Mouse (Mus musculus) stomach, postnatal 0 days (tissue): ENCODE data around the gene Hmox2. TPM values are rescaled to one million over a fixed set of nuclear protein-coding genes. Genes with fewer than 3 reads are reported as not detected.
"Not testable (repeated sequence)": the region's sequence is repeated elsewhere in the genome, so short reads cannot be mapped to it uniquely, and the experiment has no call there.

ENCODE experiments used
- ATAC-seq: fragments of 200-750 bp; cut with Nextera tagmentation; 2 replicates; pipeline ENCODE4 v1.8.0; 2017; ENCODE audit not compliant: low FRiP score, low TSS enrichment
- DNase-seq: peaks from one replicate; pipeline ENCODE4 v3.0.0-alpha.2; 2016; ENCODE audit warnings: low spot score
- H3K27ac ChIP-seq: fragments of 300-500 bp; sonication (generic); replicated peaks from 2 replicates; pipeline ENCODE4 v1.5.1; 2014; ENCODE audit warnings: mild to moderate bottlenecking, control low read depth
- H3K27me3 ChIP-seq: fragments of 300-500 bp; sonication (generic); 2 replicates; pipeline ENCODE4 v1.6.1; 2014; ENCODE audit warnings: low read length; ENCODE audit not compliant: control insufficient read depth, insufficient read depth
- H3K36me3 ChIP-seq: fragments of 300-500 bp; sonication (generic); 2 replicates; pipeline ENCODE4 v1.6.1; 2014; ENCODE audit warnings: low read length, mixed read lengths; ENCODE audit not compliant: control insufficient read depth, insufficient read depth
- H3K4me1 ChIP-seq: fragments of 300-500 bp; sonication (generic); replicated peaks from 2 replicates; pipeline ENCODE4 v1.6.1; 2014; ENCODE audit warnings: antibody characterized with exemption; ENCODE audit not compliant: control insufficient read depth, insufficient read depth
- H3K4me2 ChIP-seq: fragments of 300-500 bp; sonication (generic); replicated peaks from 2 replicates; pipeline ENCODE4 v1.6.1; 2014; ENCODE audit warnings: low read depth, mild to moderate bottlenecking, control low read depth, moderate library complexity
- H3K4me3 ChIP-seq: fragments of 300-500 bp; sonication (generic); 2 replicates; pipeline ENCODE4 v1.5.1; 2014; ENCODE audit warnings: low read depth, low read length, control low read depth
- H3K9ac ChIP-seq: fragments of 300-500 bp; sonication (generic); 2 replicates; pipeline ENCODE4 v1.6.1; 2014; ENCODE audit warnings: mild to moderate bottlenecking, low read length, control low read depth, mixed read lengths
- H3K9me3 ChIP-seq: fragments of 300-500 bp; sonication (generic); 2 replicates; pipeline ENCODE4 v1.6.1; 2016; ENCODE audit warnings: low read length; ENCODE audit not compliant: control insufficient read depth
- CTCF ChIP-seq: IDR thresholded peaks from 2 replicates; pipeline ENCODE4 v1.5.1; 2016; ENCODE audit warnings: antibody characterized with exemption, low read depth, mild to moderate bottlenecking, moderate library complexity
- EP300 ChIP-seq: optimal IDR thresholded peaks from 2 replicates; pipeline ENCODE3; 2016; ENCODE audit warnings: antibody characterized with exemption
- WGBS: fragments of 180-500 bp; shearing (Covaris S2); extraction: QIAGEN DNeasy Blood & Tissue Kit; methylation state at CpG from one replicate; pipeline ENCODE4 v1.1.7; 2014; 5-methylcytosine and 5-hydroxymethylcytosine counted together
- polyA plus RNA-seq: library from polyadenylated mRNA; unstranded; fragments of >200 nt; fragmentation: Nextera tagmentation; extraction: Ambion mirVana; gene quantifications from 2 replicates; pipeline ENCODE4 v1.2.1, GENCODE M21; 2015

The Hmox2 gene
- polyA plus RNA-seq = 57.4 and 60.6 TPM in 2 replicates

DNA sequence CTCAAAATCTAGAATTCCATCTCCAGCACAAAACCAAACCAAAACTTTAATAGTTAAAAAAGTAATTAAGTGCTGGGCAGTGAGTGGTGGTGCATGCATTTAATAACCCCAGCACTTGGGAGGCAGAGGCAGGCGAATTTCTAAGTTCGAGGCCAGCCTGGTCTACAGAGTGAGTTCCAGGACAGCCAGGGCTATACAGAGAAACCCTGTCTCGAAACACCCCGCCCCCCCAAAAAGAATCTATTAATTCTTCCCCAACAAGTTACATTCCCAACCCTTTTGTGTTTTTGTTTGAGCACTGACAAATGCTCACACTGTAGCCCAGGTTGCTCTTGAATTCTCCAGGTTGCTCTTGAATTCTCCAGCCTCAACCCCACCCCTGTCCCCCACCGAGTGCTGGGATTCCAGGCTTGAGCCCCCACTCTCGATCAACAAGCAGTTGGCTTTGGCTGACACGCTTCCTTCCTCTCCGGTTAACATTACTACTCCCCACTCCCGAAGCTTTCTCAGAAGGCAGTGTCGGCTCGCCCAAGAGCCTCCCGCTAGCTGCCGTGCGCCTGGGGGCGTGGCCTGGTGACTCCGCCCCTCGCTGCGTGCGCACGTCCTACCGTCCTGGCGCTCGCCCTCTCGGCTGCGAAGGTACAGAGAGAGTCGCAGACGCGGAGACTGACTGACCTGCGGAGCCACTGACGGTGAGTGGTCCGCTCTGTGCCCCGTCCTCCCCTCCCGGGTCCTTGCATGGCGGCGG lies at the start of gene Hmox2:
Gene Hmox2 (plus strand): TSS at position 582 of the 748 bp plus-strand sequence.
- peak; percentile 95 for DNase-seq
- H3K4me2 ChIP-seq = peak within 1 kb of the TSS; percentile 81
- H3K4me3 ChIP-seq = peak within 1 kb of the TSS; percentile 85
- no peaks in the 10 kb centered on the region for H3K27me3 ChIP-seq
- WGBS = 5% methylated on average over 35 of the region's 35 CpGs
- no peaks in the 10 kb centered on the region for H3K36me3 ChIP-seq
- H3K4me1 ChIP-seq = 0 out of 2 replicates have a peak, but pooled peaks cover 3% of the 10 kb centered on the region
- TF ChIP-seq CTCF = no peak
- no peak for TF ChIP-seq EP300
- H3K27ac ChIP-seq = peak within 1 kb of the TSS; percentile 86
- peak; percentile 95 for ATAC-seq
- peak within 1 kb of the TSS; percentile 90 for H3K9ac ChIP-seq
- no peaks in the 10 kb centered on the region for H3K9me3 ChIP-seq

DNA sequence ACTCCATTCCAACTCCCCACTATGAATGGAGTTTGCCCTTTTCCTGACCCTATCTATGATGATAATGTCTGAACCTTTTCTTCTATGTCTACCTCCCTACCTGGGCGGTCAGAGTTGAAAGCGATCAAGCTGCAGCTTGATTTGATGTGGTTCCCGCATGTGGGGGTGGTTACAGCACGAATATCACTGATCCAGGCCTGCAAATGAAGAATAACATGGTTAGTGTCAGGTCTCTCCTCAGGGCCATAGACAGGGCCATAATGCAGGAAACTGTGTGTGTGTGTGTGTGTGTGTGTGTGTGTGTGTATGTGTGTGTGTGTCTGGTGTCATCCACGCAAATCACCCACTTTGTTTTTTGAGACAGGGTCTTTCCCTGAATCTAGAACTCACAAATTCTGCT lies 49.3 kb upstream of the Hmox2 start:
- H3K27ac ChIP-seq = no peak overlapping the region
- 94% methylated on average over 5 of the region's 5 CpGs for WGBS
- H3K4me1 ChIP-seq = 0 out of 2 replicates have a peak, but pooled peaks cover 4% of the 10 kb centered on the region
- no peaks in the 10 kb centered on the region for H3K9me3 ChIP-seq
- ATAC-seq (no peak), DNase-seq (no peak)
- no peak overlapping the region for H3K4me2 ChIP-seq
- H3K27me3 ChIP-seq = no peaks in the 10 kb centered on the region
- H3K4me3 ChIP-seq = no peak overlapping the region
- no peak overlapping the region for H3K9ac ChIP-seq
- TF ChIP-seq EP300 = no peak
- TF ChIP-seq CTCF = no peak
- 0 out of 2 replicates have a peak, but pooled peaks cover 4% of the 10 kb centered on the region for H3K36me3 ChIP-seq

DNA sequence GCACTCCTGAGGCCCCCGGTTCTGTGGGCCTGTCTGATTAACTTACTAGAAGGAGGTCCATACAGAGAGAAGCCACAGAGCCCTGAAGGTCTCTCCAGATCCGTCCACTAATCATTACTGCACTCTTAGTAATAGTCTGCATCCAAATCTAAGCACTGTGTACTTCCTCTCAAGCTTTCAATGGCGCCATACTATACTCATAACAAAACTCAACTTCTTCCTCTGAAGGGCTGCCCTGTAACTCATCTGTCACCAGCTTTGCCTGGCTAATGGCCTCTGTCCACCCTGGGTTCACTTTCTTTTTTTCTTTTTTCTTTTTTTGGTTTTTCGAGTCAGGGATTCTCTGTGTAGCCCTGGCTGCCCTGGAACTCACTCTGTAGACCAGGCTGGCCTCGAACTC lies 48.1 kb upstream of the Hmox2 start:
- no peaks in the 10 kb centered on the region for H3K27me3 ChIP-seq
- no peak overlapping the region for H3K27ac ChIP-seq
- no peaks in the 10 kb centered on the region for H3K9me3 ChIP-seq
- 74% methylated on average over 5 of the region's 5 CpGs for WGBS
- 0 out of 2 replicates have a peak, but pooled peaks cover 4% of the 10 kb centered on the region for H3K4me1 ChIP-seq
- H3K4me2 ChIP-seq = no peak overlapping the region
- 0 out of 2 replicates have a peak, but pooled peaks cover 4% of the 10 kb centered on the region for H3K36me3 ChIP-seq
- no peak overlapping the region for H3K9ac ChIP-seq
- ATAC-seq (no peak), DNase-seq (no peak)
- H3K4me3 ChIP-seq = no peak overlapping the region
- TF ChIP-seq EP300 (no peak), CTCF (no peak)

DNA sequence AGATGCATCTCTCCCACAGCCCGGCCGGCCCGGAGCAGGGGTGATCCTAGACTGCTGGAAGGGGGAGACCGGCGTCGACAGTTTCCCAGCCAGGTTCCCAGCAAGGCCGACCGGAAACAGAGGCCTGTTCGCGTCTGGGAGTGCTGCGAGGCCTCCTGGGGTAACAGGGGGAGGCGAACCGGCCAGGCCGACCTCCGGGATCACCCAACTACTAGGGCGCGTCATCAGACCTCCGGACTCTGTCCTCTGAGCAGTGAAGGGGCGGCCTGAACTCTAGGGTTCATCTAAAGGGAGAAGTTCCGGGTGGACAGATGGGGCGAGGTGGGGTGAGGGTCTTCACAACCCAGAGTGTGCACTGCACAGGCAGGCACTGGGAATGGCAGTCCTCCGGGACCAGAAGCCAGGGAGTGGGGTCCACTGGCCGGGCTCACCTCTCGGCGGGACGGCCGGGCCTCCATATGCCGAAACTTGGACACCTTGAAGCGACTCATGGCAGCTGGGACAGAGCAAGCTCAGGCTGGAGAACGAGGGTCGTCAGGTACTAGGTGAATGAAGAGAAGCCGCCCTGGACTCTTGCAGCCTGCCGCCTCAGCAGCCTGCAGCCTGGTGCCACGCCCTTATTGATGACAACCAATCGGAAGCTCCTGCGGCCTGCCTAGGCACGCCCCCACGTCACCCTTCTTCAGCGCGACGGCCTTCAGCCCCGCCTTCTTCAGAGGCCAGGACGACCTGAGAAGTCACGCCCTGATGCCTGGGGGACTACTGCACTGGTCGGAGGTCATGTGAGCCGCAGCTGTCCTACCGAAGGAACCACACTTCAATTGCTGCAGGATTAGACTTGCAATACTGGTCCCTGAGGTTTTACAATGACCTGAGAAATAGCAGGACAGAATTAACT lies 46.8 kb upstream of the Hmox2 start, which contains the start of gene Coro7:
Gene Coro7 (minus strand): TSS at position 657 of the 898 bp plus-strand sequence.
- 1% methylated on average over 47 of the region's 47 CpGs for WGBS
- peak; percentile 91 for ATAC-seq

DNA sequence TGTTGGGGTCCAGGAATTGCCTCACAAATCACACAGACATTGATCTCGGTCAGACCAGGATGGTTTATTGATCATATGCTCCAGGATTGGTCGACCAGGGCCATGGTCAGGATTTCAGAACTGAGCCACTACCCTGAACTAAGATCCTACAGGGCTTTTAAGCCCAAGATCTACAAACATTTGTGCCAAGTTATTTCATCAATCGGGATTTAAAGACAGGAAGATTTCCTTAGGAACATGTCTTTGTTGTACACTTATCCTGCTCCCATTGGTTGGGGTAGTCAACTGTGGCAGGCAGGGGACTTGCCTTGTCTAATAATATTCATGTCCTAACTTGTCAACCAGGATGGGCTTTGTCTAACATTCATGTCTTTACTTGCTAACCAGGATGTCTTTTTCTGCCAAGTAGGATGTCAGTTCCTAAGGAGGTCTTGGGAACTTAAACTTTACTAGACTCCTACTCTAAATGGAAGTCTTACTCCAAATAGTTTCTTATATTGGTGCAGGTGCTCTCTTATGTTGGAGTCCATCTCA lies 45.2 kb upstream of the Hmox2 start:
- not testable (repeated sequence) for H3K27me3 ChIP-seq, H3K27ac ChIP-seq, DNase-seq, ATAC-seq, H3K36me3 ChIP-seq, H3K4me1 ChIP-seq, H3K9me3 ChIP-seq, H3K4me3 ChIP-seq, H3K4me2 ChIP-seq, H3K9ac ChIP-seq
- WGBS = 68% methylated on average over 3 of the region's 3 CpGs

More for the DNA sequence above, 46.8 kb upstream of the Hmox2 start, which contains the start of gene Coro7:
- H3K36me3 ChIP-seq = 0 out of 2 replicates have a peak, but pooled peaks cover 4% of the 10 kb centered on the region
- H3K27ac ChIP-seq = peak within 1 kb of the TSS; percentile 56; the same call in 1 of the 2 replicates
- 0 out of 2 replicates have a peak, but pooled peaks cover 4% of the 10 kb centered on the region for H3K4me1 ChIP-seq
- H3K4me3 ChIP-seq = peak within 1 kb of the TSS; percentile 68
- no peaks in the 10 kb centered on the region for H3K9me3 ChIP-seq
- DNase-seq = peak; percentile 93
- peak within 1 kb of the TSS; percentile 73 for H3K9ac ChIP-seq
- H3K27me3 ChIP-seq = no peaks in the 10 kb centered on the region
- no peak for TF ChIP-seq EP300
- TF ChIP-seq CTCF = no peak
- H3K4me2 ChIP-seq = peak within 1 kb of the TSS; percentile 98
